Mouse (Mus musculus): ENCODE results near the gene Cxcr1. TPM values are rescaled to one million over a fixed set of nuclear protein-coding genes. Genes with fewer than 3 reads are reported as not detected.

The Cxcr1 gene
- 0.51 TPM for polyA plus RNA-seq (2014; fragmentation: Illumina TruSeq; extraction: RNeasy Lipid Tissue Mini Kit (QIAGEN cat#74804); ENCODE audit: insufficient read depth, low read depth, low replicate concordance)

GRCm38 (mm10) chr1:74194445-74194844 lies at the start of gene Cxcr1:
Gene Cxcr1, minus strand, starts transcription at chr1:74194631.

GRCm38 (mm10) chr1:74235938-74236589 lies 41.6 kb upstream of the Cxcr1 start, which contains the start of gene Arpc2:
Gene Arpc2, plus strand, starts transcription at chr1:74236084.

DNA sequence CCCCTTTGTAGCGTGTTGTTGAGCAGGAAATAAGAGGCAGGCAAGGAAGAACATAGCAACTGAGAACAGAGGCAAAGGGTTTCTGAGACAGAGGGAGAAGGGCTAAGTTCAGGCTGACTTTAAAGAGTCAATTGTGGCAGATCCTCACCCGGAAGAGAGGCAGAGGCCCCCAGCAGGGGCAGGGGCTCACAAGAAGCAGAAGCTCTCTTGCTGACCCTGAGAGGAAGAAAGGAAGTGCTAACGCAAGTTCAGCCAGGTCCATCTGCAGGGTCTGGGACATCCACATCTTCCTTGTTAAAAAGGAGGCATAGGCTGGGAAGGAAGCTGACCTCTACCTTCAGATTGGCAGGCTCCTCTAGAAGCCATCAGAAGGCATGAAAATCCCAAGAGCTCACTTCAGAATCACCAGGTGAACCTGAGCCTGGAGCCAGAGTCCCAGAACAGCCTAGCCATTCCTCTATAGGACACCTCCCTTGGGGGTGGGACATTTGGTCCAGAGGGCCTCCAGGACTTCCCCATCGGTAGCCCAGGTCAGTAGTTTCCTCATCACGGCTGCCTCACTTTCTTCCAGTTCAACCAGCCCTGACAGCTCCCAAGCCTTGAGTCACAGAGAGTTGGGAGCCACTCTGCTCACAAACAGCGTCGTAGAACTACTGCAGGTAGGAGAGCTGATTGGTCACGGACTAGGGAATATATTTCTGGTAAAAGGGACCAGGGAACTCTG lies 40.8 kb downstream of the Cxcr1 start, which contains the start of gene Cxcr2:
TSS of gene Cxcr2 (plus strand) at position 529 of the 724 bp plus-strand sequence.

Other genes with a start within 250 kb of the Cxcr1 start
- gene Tns1, start 70.2 kb downstream of the Cxcr1 start, polyA plus RNA-seq (2014; fragmentation: Illumina TruSeq; extraction: RNeasy Lipid Tissue Mini Kit (QIAGEN cat#74804); ENCODE audit: insufficient read depth, low read depth, low replicate concordance) = 139 TPM
- 1.8 TPM for gene Rufy4, start 69.1 kb downstream of the Cxcr1 start, polyA plus RNA-seq (2014; fragmentation: Illumina TruSeq; extraction: RNeasy Lipid Tissue Mini Kit (QIAGEN cat#74804); ENCODE audit: insufficient read depth, low read depth, low replicate concordance)
- gene Cxcr2, start 40.6 kb downstream of the Cxcr1 start, polyA plus RNA-seq (2014; fragmentation: Illumina TruSeq; extraction: RNeasy Lipid Tissue Mini Kit (QIAGEN cat#74804); ENCODE audit: insufficient read depth, low read depth, low replicate concordance) = 3.5 TPM
- gene Arpc2, start 41.5 kb upstream of the Cxcr1 start, polyA plus RNA-seq (2014; fragmentation: Illumina TruSeq; extraction: RNeasy Lipid Tissue Mini Kit (QIAGEN cat#74804); ENCODE audit: insufficient read depth, low read depth, low replicate concordance) = 238 TPM
- not detected for gene Gpbar1, start 83.9 kb upstream of the Cxcr1 start, polyA plus RNA-seq (2014; fragmentation: Illumina TruSeq; extraction: RNeasy Lipid Tissue Mini Kit (QIAGEN cat#74804); ENCODE audit: insufficient read depth, low read depth, low replicate concordance)
- 124 TPM for gene Aamp, start 90.1 kb upstream of the Cxcr1 start, polyA plus RNA-seq (2014; fragmentation: Illumina TruSeq; extraction: RNeasy Lipid Tissue Mini Kit (QIAGEN cat#74804); ENCODE audit: insufficient read depth, low read depth, low replicate concordance)
- gene Pnkd, start 90.3 kb upstream of the Cxcr1 start, polyA plus RNA-seq (2014; fragmentation: Illumina TruSeq; extraction: RNeasy Lipid Tissue Mini Kit (QIAGEN cat#74804); ENCODE audit: insufficient read depth, low read depth, low replicate concordance) = 67.9 TPM
- 122 TPM for gene Tmbim1, start 111.0 kb upstream of the Cxcr1 start, polyA plus RNA-seq (2014; fragmentation: Illumina TruSeq; extraction: RNeasy Lipid Tissue Mini Kit (QIAGEN cat#74804); ENCODE audit: insufficient read depth, low read depth, low replicate concordance)
- 6.8 TPM for gene Catip, start 167.5 kb upstream of the Cxcr1 start, polyA plus RNA-seq (2014; fragmentation: Illumina TruSeq; extraction: RNeasy Lipid Tissue Mini Kit (QIAGEN cat#74804); ENCODE audit: insufficient read depth, low read depth, low replicate concordance)
- gene Slc11a1, start 180.6 kb upstream of the Cxcr1 start, polyA plus RNA-seq (2014; fragmentation: Illumina TruSeq; extraction: RNeasy Lipid Tissue Mini Kit (QIAGEN cat#74804); ENCODE audit: insufficient read depth, low read depth, low replicate concordance) = 9.3 TPM
- 77.0 TPM for gene Ctdsp1, start 196.9 kb upstream of the Cxcr1 start, polyA plus RNA-seq (2014; fragmentation: Illumina TruSeq; extraction: RNeasy Lipid Tissue Mini Kit (QIAGEN cat#74804); ENCODE audit: insufficient read depth, low read depth, low replicate concordance)
- gene Vil1, start 214.7 kb upstream of the Cxcr1 start, polyA plus RNA-seq (2014; fragmentation: Illumina TruSeq; extraction: RNeasy Lipid Tissue Mini Kit (QIAGEN cat#74804); ENCODE audit: insufficient read depth, low read depth, low replicate concordance) = 0.31 TPM

Data from lung, adult 10 weeks (tissue).